Mouse (Mus musculus): ENCODE measurements around the gene Kcnk3. TPM values are rescaled to one million over a fixed set of nuclear protein-coding genes. Genes with fewer than 3 reads are reported as not detected.

Kcnk3 gene
- polyA plus RNA-seq, 1 experiment from 2014 or later, result 12.9 TPM

- no peak for ATAC-seq (ENCODE audit: low read depth)
These were observed 7.2 kb upstream of the Kcnk3 start for GRCm38 (mm10) chr5:30580725-30581124.

GRCm38 (mm10) chr5:30582017-30582416 is 6.0 kb upstream of the Kcnk3 start:
- Histone ChIP-seq H3K4me3 (ENCODE audit: low read depth, low read length) (no peak overlapping the region), H3K4me2 (ENCODE audit: low read depth, low read length) (no peak overlapping the region), H3K9ac (replicated peaks; ENCODE audit: low read depth, low read length) (no peak overlapping the region), H3K4me1 (ENCODE audit: control insufficient read depth, insufficient read depth, low read length) (no peaks in the 10 kb centered on the region), H3K9me3 (ENCODE audit: control insufficient read depth, low read length) (no peaks in the 10 kb centered on the region), H3K27me3 (ENCODE audit: control insufficient read depth, insufficient read depth, low read length) (peaks cover 4% of the 10 kb centered on the region; the same call in 1 of the 2 replicates), H3K36me3 (ENCODE audit: control insufficient read depth, insufficient read depth, low read length) (no peaks in the 10 kb centered on the region), H3K27ac (ENCODE audit: low read depth, low read length) (no peak overlapping the region)
- ATAC-seq (ENCODE audit: low read depth), result no peak
- 85% methylated on average over 5 of the region's 5 CpGs for WGBS

More at GRCm38 (mm10) chr5:30580725-30581124, 7.2 kb upstream of the Kcnk3 start:
- H3K9me3 ChIP-seq (ENCODE audit: control insufficient read depth, low read length), result no peaks in the 10 kb centered on the region
- no peaks in the 10 kb centered on the region for H3K36me3 ChIP-seq (ENCODE audit: control insufficient read depth, insufficient read depth, low read length)
- WGBS, result 31% methylated on average over 6 of the region's 6 CpGs
- no peak overlapping the region for H3K9ac ChIP-seq (replicated peaks; ENCODE audit: low read depth, low read length)
- no peak overlapping the region for H3K27ac ChIP-seq (ENCODE audit: low read depth, low read length)
- H3K4me2 ChIP-seq (ENCODE audit: low read depth, low read length), result no peak overlapping the region
- H3K4me1 ChIP-seq (ENCODE audit: control insufficient read depth, insufficient read depth, low read length), result no peaks in the 10 kb centered on the region
- H3K4me3 ChIP-seq (ENCODE audit: low read depth, low read length), result no peak overlapping the region
- no peaks in the 10 kb centered on the region for H3K27me3 ChIP-seq (ENCODE audit: control insufficient read depth, insufficient read depth, low read length)

- no peak overlapping the region for H3K4me2 ChIP-seq (ENCODE audit: low read depth, low read length)
- H3K4me3 ChIP-seq (ENCODE audit: low read depth, low read length), result no peak overlapping the region
- no peak for ATAC-seq (ENCODE audit: low read depth)
- no peak overlapping the region for H3K27ac ChIP-seq (ENCODE audit: low read depth, low read length)
- H3K9ac ChIP-seq (replicated peaks; ENCODE audit: low read depth, low read length), result no peak overlapping the region
- no peaks in the 10 kb centered on the region for H3K9me3 ChIP-seq (ENCODE audit: control insufficient read depth, low read length)
- WGBS, result 77% methylated on average over 3 of the region's 3 CpGs
- peaks cover 5% of the 10 kb centered on the region; the same call in 1 of the 2 replicates for H3K4me1 ChIP-seq (ENCODE audit: control insufficient read depth, insufficient read depth, low read length)
- H3K36me3 ChIP-seq (ENCODE audit: control insufficient read depth, insufficient read depth, low read length), result no peaks in the 10 kb centered on the region
- peaks cover 6% of the 10 kb centered on the region; the same call in 1 of the 2 replicates for H3K27me3 ChIP-seq (ENCODE audit: control insufficient read depth, insufficient read depth, low read length)
These were observed 1.4 kb upstream of the Kcnk3 start for GRCm38 (mm10) chr5:30586616-30587015.

- WGBS, result 39% methylated on average over 2 of the region's 2 CpGs
- no peak overlapping the region for H3K4me3 ChIP-seq (ENCODE audit: low read depth, low read length)
- H3K36me3 ChIP-seq (ENCODE audit: control insufficient read depth, insufficient read depth, low read length), result no peaks in the 10 kb centered on the region
- H3K27me3 ChIP-seq (ENCODE audit: control insufficient read depth, insufficient read depth, low read length), result peaks cover 6% of the 10 kb centered on the region; the same call in 1 of the 2 replicates
- peaks cover 5% of the 10 kb centered on the region; the same call in 1 of the 2 replicates for H3K4me1 ChIP-seq (ENCODE audit: control insufficient read depth, insufficient read depth, low read length)
- ATAC-seq (ENCODE audit: low read depth), result 0 out of 2 replicates have a peak, but pooled peaks have one; percentile 3
- H3K4me2 ChIP-seq (ENCODE audit: low read depth, low read length), result peak overlapping the region; percentile 91; the same call in 1 of the 2 replicates
- no peak overlapping the region for H3K27ac ChIP-seq (ENCODE audit: low read depth, low read length)
- H3K9me3 ChIP-seq (ENCODE audit: control insufficient read depth, low read length), result no peaks in the 10 kb centered on the region
- no peak overlapping the region for H3K9ac ChIP-seq (replicated peaks; ENCODE audit: low read depth, low read length)
These were observed 869 bp upstream of the Kcnk3 start for GRCm38 (mm10) chr5:30587101-30587500.

- Histone ChIP-seq H3K9me3 (ENCODE audit: control insufficient read depth, low read length) (no peaks in the 10 kb centered on the region), H3K4me3 (ENCODE audit: low read depth, low read length) (peak overlapping the region; percentile 61), H3K9ac (replicated peaks; ENCODE audit: low read depth, low read length) (peak overlapping the region; percentile 80), H3K4me2 (ENCODE audit: low read depth, low read length) (peak overlapping the region; percentile 91), H3K27me3 (ENCODE audit: control insufficient read depth, insufficient read depth, low read length) (peaks cover 6% of the 10 kb centered on the region; the same call in 1 of the 2 replicates), H3K4me1 (ENCODE audit: control insufficient read depth, insufficient read depth, low read length) (peaks cover 5% of the 10 kb centered on the region; the same call in 1 of the 2 replicates), H3K36me3 (ENCODE audit: control insufficient read depth, insufficient read depth, low read length) (no peaks in the 10 kb centered on the region), H3K27ac (ENCODE audit: low read depth, low read length) (peak overlapping the region; percentile 78)
- under 1% methylated on average over 49 of the region's 70 CpGs for WGBS
- ATAC-seq (ENCODE audit: low read depth), result peak; percentile 67
These were observed 465 bp downstream of the Kcnk3 start for GRCm38 (mm10) chr5:30588301-30588968.

- no peak for ATAC-seq (ENCODE audit: low read depth)
- H3K27ac ChIP-seq (ENCODE audit: low read depth, low read length), result no peak overlapping the region
- peaks cover 6% of the 10 kb centered on the region; the same call in 1 of the 2 replicates for H3K27me3 ChIP-seq (ENCODE audit: control insufficient read depth, insufficient read depth, low read length)
- peaks cover 5% of the 10 kb centered on the region; the same call in 1 of the 2 replicates for H3K4me1 ChIP-seq (ENCODE audit: control insufficient read depth, insufficient read depth, low read length)
- H3K4me3 ChIP-seq (ENCODE audit: low read depth, low read length), result peak overlapping the region; percentile 61
- WGBS, result 37% methylated on average over 4 of the region's 4 CpGs
- peak overlapping the region; percentile 80 for H3K9ac ChIP-seq (replicated peaks; ENCODE audit: low read depth, low read length)
- peak overlapping the region; percentile 91 for H3K4me2 ChIP-seq (ENCODE audit: low read depth, low read length)
- no peaks in the 10 kb centered on the region for H3K36me3 ChIP-seq (ENCODE audit: control insufficient read depth, insufficient read depth, low read length)
- H3K9me3 ChIP-seq (ENCODE audit: control insufficient read depth, low read length), result no peaks in the 10 kb centered on the region
These were observed 1.1 kb downstream of the Kcnk3 start for GRCm38 (mm10) chr5:30589069-30589468.

GRCm38 (mm10) chr5:30589546-30589945 is 1.6 kb downstream of the Kcnk3 start:
- 80% methylated on average over 3 of the region's 3 CpGs for WGBS
- H3K4me3 ChIP-seq (ENCODE audit: low read depth, low read length), result peak overlapping the region; percentile 61; the same call in 1 of the 2 replicates
- no peak overlapping the region for H3K9ac ChIP-seq (replicated peaks; ENCODE audit: low read depth, low read length)
- H3K27ac ChIP-seq (ENCODE audit: low read depth, low read length), result no peak overlapping the region
- no peaks in the 10 kb centered on the region for H3K36me3 ChIP-seq (ENCODE audit: control insufficient read depth, insufficient read depth, low read length)
- peaks cover 5% of the 10 kb centered on the region; the same call in 1 of the 2 replicates for H3K4me1 ChIP-seq (ENCODE audit: control insufficient read depth, insufficient read depth, low read length)
- no peak for ATAC-seq (ENCODE audit: low read depth)
- no peaks in the 10 kb centered on the region for H3K9me3 ChIP-seq (ENCODE audit: control insufficient read depth, low read length)
- H3K27me3 ChIP-seq (ENCODE audit: control insufficient read depth, insufficient read depth, low read length), result peaks cover 6% of the 10 kb centered on the region; the same call in 1 of the 2 replicates
- H3K4me2 ChIP-seq (ENCODE audit: low read depth, low read length), result peak overlapping the region; percentile 91

- 76% methylated on average over 5 of the region's 5 CpGs for WGBS
- Histone ChIP-seq H3K9me3 (ENCODE audit: control insufficient read depth, low read length) (no peaks in the 10 kb centered on the region), H3K9ac (replicated peaks; ENCODE audit: low read depth, low read length) (no peak overlapping the region), H3K4me1 (ENCODE audit: control insufficient read depth, insufficient read depth, low read length) (peaks cover 5% of the 10 kb centered on the region; the same call in 1 of the 2 replicates), H3K36me3 (ENCODE audit: control insufficient read depth, insufficient read depth, low read length) (no peaks in the 10 kb centered on the region), H3K27ac (ENCODE audit: low read depth, low read length) (no peak overlapping the region), H3K4me3 (ENCODE audit: low read depth, low read length) (no peak overlapping the region), H3K4me2 (ENCODE audit: low read depth, low read length) (peak overlapping the region; percentile 91; the same call in 1 of the 2 replicates), H3K27me3 (ENCODE audit: control insufficient read depth, insufficient read depth, low read length) (peaks cover 6% of the 10 kb centered on the region; the same call in 1 of the 2 replicates)
- no peak for ATAC-seq (ENCODE audit: low read depth)
These were observed 2.3 kb downstream of the Kcnk3 start for GRCm38 (mm10) chr5:30590231-30590630.

GRCm38 (mm10) chr5:30591205-30591731 is 3.3 kb downstream of the Kcnk3 start:
- no peak for ATAC-seq (ENCODE audit: low read depth)
- no peaks in the 10 kb centered on the region for H3K9me3 ChIP-seq (ENCODE audit: control insufficient read depth, low read length)
- no peaks in the 10 kb centered on the region for H3K36me3 ChIP-seq (ENCODE audit: control insufficient read depth, insufficient read depth, low read length)
- H3K4me2 ChIP-seq (ENCODE audit: low read depth, low read length), result no peak overlapping the region
- WGBS, result 70% methylated on average over 5 of the region's 5 CpGs
- H3K27ac ChIP-seq (ENCODE audit: low read depth, low read length), result no peak overlapping the region
- peaks cover 6% of the 10 kb centered on the region; the same call in 1 of the 2 replicates for H3K27me3 ChIP-seq (ENCODE audit: control insufficient read depth, insufficient read depth, low read length)
- peaks cover 5% of the 10 kb centered on the region; the same call in 1 of the 2 replicates for H3K4me1 ChIP-seq (ENCODE audit: control insufficient read depth, insufficient read depth, low read length)
- no peak overlapping the region for H3K9ac ChIP-seq (replicated peaks; ENCODE audit: low read depth, low read length)
- H3K4me3 ChIP-seq (ENCODE audit: low read depth, low read length), result no peak overlapping the region
